Mouse (Mus musculus) neutrophil, adult 5-6 weeks (primary cell): ENCODE data around the gene Gm20388. TPM values are rescaled to one million over a fixed set of nuclear protein-coding genes. Genes with fewer than 3 reads are reported as not detected.

ENCODE experiments used
- ATAC-seq: fragments of 151-379, 151-347 bp; 2 replicates; pipeline ENCODE4 v1.8.0; 2017; ENCODE audit warnings: mild to moderate bottlenecking, moderate TSS enrichment; ENCODE audit not compliant: insufficient number of reproducible peaks, poor library complexity, low FRiP score, severe bottlenecking; ENCODE audit errors: extremely low read depth
- total RNA-seq: library from RNA; stranded (forward); fragments of 200-1000 nt; gene quantifications from 2 replicates; pipeline ENCODE4 v1.2.3, GENCODE M21; 2017

Gene Gm20388
- total RNA-seq, 1 experiment from 2014 or later, result 10.8 TPM

GRCm38 (mm10) chr8:120412911-120413625 is 502.4 kb downstream of the Gm20388 start:
- no peak for ATAC-seq

DNA sequence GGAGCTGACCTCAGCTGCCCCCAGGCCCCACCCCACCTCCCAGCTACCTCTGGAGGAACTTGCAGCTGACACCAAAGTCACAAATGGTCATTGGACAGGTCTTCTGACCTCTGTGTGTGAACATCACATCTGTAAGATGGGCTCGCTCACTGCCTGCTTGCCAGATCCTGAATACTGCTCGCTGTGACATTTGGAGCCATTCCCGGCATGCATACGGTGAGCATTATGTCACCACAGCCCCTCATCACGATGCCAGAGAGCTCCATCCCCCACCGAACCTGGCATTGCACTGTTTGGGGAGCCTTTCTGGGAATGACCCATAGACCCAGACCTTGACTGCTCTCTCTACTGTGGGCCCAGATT is 503.0 kb downstream of the Gm20388 start:
- ATAC-seq, result no peak

GRCm38 (mm10) chr8:120414216-120414615 is 503.6 kb downstream of the Gm20388 start:
- no peak for ATAC-seq

DNA sequence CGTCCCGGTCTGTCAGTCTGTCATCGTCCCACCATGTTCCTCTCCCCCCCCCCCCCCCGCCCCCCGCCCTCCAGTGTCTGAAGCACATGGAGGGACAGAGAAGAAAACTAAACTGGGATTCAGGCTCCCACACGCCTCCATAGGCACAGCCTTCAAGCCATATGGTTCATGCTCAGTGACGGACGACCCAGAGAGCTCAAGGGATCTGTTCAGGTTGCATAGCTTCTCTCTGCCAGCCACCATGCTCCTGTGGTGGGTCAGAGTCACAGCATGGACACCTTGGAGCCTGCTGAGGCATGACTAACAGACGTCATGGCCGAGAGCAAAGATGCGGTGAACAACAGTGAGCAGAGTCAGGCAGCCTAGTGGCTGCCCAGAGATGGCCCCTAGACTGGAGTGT is 504.8 kb downstream of the Gm20388 start:
- no peak for ATAC-seq

GRCm38 (mm10) chr8:120416173-120416521 is 505.5 kb downstream of the Gm20388 start:
- no peak for ATAC-seq

- peak; percentile 52 for ATAC-seq
These were observed 506.1 kb downstream of the Gm20388 start for GRCm38 (mm10) chr8:120416522-120417394.

GRCm38 (mm10) chr8:120418188-120418587 is 507.5 kb downstream of the Gm20388 start:
- no peak for ATAC-seq

DNA sequence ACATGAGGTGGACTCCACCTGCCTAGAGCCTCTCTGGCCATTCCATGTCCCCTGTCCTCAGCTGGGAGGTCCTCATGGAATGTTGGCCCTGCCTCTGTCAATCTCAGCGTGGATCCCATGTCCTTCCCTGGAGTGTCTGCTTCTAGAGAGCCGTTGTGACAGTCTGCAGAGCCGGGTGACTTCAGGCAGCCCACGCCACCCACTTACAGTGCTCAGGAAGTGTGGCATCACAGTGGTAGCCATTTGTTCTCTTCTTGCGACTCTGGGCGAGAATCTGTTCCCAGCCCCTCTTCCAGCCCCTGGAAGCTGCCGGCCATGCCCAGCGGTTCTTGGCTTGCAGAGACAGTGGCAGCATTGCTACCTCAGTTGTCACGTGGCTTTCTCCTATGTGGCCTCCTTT is 509.0 kb downstream of the Gm20388 start:
- no peak for ATAC-seq

DNA sequence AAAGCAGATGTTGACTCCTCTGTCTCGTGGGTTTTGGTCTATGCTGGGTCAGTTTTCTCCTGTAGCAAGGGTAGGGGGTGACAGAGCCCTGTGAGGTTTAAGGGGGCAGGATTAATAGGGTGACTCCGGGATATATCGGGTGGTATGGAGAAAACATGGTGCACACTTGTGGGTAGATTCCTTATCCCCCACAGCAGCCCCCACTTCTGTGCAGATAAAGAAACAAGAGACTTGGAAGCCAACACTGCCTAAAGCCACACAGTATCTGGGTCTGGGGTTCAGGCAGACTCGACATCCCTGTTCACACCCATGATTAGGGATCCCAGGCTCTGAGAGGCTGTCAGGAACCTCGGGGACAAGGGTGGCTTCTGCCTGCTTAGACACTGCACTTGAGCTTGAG is 509.6 kb downstream of the Gm20388 start:
- ATAC-seq, result no peak

DNA sequence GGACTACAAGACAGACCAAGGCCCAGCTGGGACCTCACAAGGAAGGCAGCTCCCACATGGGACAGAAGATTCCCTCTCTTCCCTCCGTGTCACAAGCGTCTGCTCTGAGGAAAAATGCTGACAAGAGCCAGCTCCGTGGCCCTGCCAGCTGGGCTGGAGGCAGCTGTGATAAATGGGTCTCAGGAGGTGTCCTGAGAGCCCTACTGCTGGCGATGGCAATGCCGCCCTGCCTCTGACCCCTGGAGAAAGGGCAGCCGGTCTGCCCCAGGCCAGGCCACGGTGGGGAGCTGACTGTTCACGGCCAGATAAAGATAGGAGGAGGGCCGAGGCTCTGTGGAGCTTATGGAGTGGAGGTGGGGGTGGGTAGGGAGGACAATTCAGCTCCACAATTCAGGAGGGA is 511.0 kb downstream of the Gm20388 start:
- ATAC-seq, result no peak

DNA sequence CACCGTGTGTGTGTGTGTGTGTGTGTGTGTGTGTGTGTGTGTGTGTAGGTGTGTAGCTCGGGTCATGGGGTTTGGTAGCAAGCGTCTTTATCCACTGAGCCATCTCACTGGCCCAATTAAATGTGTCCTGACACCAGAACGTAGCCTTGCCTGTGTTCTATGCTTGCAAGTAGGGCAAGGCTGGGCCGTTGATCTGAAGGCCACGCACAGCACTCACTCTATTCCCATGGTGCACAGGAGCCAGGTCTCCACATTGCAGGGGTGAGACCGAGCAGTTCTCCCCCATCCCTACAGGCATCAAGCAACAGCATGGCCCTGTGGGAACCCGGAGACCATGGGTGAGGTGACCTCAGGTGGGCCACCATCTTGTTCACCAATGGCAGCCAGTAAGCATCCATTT is 511.6 kb downstream of the Gm20388 start:
- ATAC-seq, result no peak

- no peak for ATAC-seq
These were observed 512.9 kb downstream of the Gm20388 start for GRCm38 (mm10) chr8:120423576-120423975.

GRCm38 (mm10) chr8:120424829-120425198 is 514.2 kb downstream of the Gm20388 start:
- ATAC-seq, result no peak

- ATAC-seq, result no peak
These were observed 514.7 kb downstream of the Gm20388 start for GRCm38 (mm10) chr8:120425199-120425941.

DNA sequence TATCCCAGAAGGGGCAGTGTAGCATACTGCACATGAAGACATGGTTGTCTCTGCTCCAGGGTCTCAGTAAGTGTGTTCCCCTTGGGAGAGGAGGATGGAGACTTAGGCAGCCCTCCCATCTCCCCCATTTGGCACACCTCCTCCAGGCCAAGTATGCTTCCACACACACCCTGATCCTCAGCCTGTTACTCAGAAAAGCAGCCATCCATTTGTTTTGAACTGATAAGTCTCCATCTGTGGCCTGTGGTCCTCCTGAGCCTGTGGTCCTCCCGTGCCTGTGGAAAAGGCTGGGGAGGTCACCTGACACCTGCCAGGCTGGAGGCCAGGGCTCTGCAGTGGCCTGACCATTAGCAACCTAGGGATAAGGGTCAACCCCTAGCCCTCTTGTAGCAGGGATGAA is 515.5 kb downstream of the Gm20388 start:
- no peak for ATAC-seq

- ATAC-seq, result no peak
These were observed 516.2 kb downstream of the Gm20388 start for GRCm38 (mm10) chr8:120426622-120427385.

GRCm38 (mm10) chr8:120428492-120428891 is 517.9 kb downstream of the Gm20388 start:
- no peak for ATAC-seq

DNA sequence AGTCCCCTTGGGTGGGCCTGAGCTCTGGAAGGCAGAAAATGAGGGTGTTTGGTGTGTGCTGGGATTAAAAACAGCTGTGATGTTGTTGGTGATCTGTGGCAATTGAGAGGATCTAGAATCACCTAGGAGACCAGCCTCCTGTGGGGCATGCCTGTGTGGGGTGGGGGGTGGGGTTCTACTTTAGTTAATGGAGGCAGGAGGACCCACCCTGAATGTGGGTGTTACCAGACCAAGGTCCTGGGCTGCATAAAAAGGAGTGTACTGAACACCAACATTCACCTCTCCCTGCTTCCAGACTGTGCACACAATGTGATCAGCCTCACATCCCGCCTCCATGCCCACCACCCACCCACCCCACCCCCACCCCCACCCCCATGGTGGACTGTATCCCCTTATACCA is 518.5 kb downstream of the Gm20388 start:
- ATAC-seq, result no peak

DNA sequence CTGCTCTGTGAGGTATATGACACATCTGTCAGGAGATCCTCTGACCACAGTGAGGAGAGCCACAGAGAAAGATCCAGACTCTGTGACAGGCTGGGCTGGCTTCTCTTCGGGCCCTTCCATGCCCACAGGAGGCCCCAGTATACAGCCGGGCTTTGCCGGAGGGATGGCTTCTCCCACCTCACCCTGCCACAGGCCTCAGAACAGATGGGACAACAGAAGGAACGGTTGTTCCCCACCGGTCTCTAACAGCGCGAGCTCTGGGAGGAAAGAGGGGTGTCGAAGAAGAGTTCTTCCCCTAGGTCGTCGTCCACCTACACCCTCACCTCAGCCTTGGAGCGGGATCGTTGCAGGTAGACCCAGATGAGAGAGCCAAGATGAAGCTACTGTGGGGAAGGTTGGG is 520.4 kb downstream of the Gm20388 start:
- no peak for ATAC-seq
